Mouse (Mus musculus) embryonic fibroblast, embryonic 13.5 days (primary cell): Measurements from ENCODE around the gene Fhod1.

Experiments used
- CTCF ChIP-seq: IDR thresholded peaks from 2 replicates; pipeline ENCODE4 v1.5.1; 2011; ENCODE audit warnings: mild to moderate bottlenecking, control low read depth, low read length, moderate library complexity, borderline replicate concordance; ENCODE audit not compliant: insufficient read depth
- POLR2A ChIP-seq: IDR thresholded peaks from 2 replicates; pipeline ENCODE4 v1.6.1; 2011; ENCODE audit warnings: low read depth, mild to moderate bottlenecking, control low read depth, low read length, moderate library complexity

- TF ChIP-seq CTCF (no peak), POLR2A (no peak)
Measured at GRCm38 (mm10) chr8:105309142-105309847, 38.5 kb downstream of the Fhod1 start.
